Mouse (Mus musculus) erythroid progenitor cell, adult 5-6 weeks (primary cell): Measurements from ENCODE around the gene Sirt1. TPM values are rescaled to one million over a fixed set of nuclear protein-coding genes. Genes with fewer than 3 reads are reported as not detected.
"Not testable (repeated sequence)": the region's sequence is repeated elsewhere in the genome, so short reads cannot be mapped to it uniquely, and the experiment has no call there.

Experiments used
- ATAC-seq: replicated peaks from 2 replicates; pipeline ENCODE4 v1.8.0; 2016; ENCODE audit warnings: moderate number of reproducible peaks, mild to moderate bottlenecking, moderate TSS enrichment, inconsistent platforms; ENCODE audit not compliant: poor library complexity, low FRiP score, severe bottlenecking
- total RNA-seq, 2 experiments: library from RNA; stranded (forward) in 1 of 2; stranded (reverse) in 1 of 2; fragments of 150-400 nt in 1 of 2; fragments of 186-747, 209-891 nt in 1 of 2; gene quantifications; 2 replicates each; pipeline versions ENCODE4 v1.2.3 to v1.2.4; 2015 to 2017; ENCODE audit warnings: low replicate concordance in 2 of 2

Sirt1 gene
- 39.8 and 41.1 TPM in 2 replicates for total RNA-seq (2015; ENCODE audit: low replicate concordance)
- 42.1 and 49.1 TPM in 2 replicates for total RNA-seq (2017; ENCODE audit: low replicate concordance)

DNA sequence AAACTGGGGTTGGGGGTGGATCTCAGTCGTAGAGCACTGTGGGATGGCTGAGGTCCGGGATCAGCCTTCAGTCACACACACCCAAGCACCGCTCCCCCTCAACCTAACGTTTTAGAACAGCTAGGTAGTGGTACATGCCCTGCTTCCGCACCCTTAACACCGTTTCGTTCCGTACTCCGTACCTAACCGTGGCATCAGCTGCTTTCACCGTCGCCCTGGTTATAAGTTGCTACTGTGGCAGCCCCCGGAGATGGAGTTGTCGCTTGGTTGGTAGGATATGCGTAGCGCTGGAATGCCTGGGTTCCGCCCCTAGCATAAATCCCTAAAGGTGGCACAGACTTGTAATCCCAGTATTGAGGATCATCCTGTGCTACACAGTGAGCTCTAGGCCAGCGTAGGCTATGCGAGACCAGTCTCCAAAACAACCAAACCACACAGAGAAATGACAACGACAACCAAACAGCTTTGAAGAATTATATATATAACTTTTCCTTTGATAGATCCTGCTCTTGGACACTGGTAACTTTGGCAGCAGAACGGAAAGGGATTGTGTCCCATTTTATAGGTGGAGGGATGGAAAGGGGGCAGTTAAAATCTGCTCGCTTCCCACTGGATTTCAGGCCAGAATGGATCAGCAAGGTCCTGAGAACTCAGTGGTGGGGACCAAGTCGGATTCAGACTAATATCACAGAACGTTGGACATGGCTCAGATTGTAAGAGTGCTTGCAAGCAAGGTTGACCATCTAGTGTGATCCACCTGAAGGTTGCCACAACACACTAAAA lies at the start of gene Sirt1:
Sirt1 (minus strand) TSS at position 207 of the 783 bp plus-strand sequence.
- ATAC-seq = no peak

DNA sequence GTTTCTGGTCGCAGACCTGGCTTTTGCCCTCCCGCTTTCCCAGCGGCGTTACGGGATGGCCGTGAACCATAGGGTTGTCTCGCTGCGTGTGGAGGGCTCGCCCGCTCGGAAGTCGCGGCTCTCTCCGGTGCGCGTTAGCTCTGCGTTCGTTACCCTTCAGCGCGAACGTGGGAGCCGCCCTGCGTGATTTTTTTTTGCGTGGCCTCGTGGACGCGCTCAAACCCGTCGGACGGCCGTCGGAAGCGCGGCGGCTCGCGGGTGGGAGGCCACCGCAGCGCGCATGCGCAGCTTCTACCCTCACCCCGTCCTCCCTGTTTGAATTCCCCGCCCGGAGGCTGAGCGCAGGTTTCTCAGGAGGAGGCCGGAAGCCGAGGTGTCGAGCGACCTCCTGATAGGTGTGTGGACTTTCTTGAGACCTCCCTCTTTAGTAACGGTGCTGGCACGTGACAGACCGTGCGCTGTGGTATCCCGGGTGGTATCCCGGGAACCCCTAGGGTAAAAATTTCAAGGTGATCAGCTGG lies 48.3 kb upstream of the Sirt1 start, which contains the start of gene Ctnna3:
Ctnna3 (plus strand) TSS at position 314 of the 521 bp plus-strand sequence.
- peak; percentile 92 for ATAC-seq

DNA sequence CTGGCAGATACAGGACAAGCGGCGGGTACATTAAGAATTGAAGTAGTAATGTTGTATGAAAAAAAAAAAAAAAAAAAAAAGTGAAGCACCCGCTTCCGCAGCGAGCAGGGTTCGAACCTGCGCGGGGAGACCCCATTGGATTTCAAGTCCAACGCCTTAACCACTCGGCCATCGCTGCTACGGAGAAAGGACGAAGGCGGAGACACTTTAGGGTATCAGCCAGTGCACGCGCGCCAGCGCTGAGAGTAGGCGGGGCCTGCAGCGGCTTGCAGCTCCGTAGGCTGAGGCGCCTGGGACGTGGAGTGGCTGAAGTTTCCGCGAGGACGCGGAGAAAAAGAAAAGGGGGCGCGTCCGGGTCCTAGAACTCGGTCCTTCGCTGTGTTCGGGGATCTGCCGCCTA lies 47.9 kb upstream of the Sirt1 start:
- peak; percentile 88 for ATAC-seq

DNA sequence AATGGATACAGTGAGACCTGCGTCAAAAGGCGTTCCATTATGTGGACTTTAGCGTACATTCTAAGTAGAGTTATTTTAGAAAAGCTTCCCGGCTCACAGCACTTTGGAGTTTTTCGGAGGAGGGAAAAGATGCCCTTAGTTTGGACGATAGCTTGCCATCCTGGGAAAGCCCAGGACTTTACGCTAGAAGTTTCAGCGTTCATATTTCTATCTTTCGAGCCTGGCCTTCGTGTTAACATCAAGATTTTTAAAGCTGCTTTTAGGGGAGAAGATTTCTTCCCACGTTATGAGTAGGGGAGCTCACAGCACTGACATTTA lies 47.5 kb upstream of the Sirt1 start:
- no peak for ATAC-seq

DNA sequence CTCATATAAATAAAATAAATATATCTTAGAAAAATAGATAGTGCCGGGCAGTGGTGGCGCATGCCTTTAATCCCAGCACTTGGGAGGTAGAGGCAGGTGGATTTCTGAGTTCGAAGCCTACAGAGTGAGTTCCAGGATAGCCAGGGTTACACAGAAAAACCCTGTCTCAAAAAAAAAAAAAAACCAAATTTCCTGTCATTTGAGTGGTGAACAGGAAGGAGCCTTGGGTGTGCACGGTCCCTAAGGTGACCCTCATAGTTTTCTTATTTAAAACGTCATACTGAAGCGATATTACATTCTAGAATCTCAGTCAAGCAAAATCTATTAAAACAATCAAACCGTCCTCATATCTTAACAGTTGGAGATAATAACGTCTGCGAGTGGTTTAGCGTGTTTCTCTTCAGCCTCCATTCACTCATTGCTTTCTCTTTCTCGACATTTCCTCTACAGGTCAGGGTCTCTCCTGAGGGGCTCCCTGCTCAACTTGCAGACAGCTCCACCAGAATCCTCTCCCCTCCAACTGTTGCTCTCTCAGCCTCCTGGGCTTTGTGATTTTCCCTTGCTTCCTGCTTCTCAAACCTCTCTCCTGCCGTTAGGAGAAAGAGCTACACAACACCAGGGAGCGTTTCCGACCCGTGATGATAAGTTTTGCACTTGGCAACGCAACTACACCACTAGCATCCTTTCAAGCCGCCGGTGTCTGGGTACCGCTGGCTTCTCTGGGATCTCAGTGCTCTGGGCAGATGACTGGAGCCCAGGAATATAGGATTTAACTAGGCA lies 46.9 kb upstream of the Sirt1 start:
- no peak for ATAC-seq

DNA sequence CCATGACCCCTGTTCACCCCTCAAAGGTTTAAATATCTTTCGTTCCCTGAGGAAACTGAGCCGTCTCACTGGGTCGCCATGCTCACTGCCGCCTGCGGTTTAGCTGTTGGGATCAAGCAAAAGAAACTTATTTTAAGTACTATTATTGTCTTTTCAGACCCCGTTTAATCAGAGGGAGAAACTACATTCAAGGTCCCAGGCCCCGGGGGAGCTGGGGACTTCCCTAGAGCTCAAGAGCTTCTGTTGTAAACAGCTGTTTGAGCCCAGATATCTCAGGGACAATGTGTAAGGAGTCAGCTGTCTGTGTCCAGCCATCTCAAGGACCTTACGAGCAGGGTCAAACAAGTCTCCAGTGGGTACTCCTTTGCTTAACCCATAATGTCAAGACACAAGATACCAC lies 45.6 kb upstream of the Sirt1 start:
- ATAC-seq = no peak

DNA sequence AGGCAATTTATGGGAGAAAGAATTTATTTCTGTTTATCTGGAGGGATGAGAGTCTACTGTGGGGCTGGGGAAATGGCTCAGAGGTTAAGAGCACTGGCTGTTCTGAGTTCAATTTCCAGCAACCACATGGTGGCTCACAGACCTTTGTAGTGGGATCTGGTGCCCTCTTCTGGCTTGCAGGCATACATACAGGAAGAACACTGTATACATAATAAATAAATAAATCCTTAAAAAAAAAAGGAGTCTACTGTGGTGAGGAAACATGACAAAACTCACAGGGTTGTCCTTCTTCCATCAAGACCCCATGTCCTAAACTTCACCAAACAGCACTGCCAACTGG lies 42.9 kb upstream of the Sirt1 start:
- ATAC-seq = no peak

DNA sequence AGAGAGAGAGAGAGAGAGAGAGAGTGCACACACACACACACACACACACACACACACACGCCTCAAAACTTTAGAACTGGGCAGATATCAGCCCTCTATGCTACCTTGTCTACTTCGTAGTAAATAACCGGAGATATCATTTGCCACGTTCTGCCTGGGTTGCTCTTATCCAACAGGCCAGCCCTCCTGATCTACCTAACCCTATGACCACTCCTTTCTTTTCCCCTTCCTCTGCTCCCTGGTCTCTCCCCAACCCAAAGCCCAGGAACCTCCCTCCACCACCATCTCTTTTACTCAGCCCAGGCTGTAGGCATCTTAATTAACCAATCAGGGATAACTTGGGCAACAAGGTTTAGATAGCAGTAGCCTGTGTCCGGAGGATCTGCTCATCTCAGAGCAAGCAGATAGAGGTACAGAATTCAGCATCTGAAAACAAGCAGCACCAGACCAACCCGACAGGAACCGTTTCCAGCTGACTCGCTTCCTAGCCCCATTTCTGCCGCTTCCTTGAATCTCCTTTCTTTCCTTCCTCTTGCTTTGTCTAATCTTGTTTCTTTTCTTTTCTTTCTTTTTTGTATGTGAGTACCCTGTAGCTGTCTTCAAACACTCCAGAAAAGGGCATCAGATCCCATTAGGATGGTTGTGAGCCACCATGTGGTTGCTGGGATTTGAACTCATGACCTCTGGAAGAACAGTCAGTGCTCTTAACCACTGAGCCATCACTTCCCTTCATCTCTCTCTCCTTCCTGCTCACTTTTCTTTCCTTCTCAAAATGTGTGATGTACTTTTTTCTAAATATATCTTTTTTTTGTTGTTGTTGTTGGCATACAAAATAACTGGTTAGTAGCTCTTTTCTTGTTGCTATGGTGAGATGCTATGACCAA lies 42.3 kb upstream of the Sirt1 start:
- ATAC-seq = peak; percentile 65

DNA sequence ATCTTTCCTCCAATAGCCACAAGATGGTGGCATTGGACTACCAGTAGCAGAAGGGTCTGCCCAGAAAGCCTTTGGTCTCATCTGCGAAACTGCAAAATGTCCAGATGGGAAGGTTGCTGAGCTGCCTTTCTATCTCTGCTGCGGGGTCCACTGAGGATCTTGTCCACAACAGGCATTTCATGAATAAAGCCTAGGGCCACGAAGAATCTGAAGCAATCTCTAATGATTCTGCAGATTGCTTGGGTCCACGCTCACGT lies 41.2 kb upstream of the Sirt1 start:
- ATAC-seq = no peak

DNA sequence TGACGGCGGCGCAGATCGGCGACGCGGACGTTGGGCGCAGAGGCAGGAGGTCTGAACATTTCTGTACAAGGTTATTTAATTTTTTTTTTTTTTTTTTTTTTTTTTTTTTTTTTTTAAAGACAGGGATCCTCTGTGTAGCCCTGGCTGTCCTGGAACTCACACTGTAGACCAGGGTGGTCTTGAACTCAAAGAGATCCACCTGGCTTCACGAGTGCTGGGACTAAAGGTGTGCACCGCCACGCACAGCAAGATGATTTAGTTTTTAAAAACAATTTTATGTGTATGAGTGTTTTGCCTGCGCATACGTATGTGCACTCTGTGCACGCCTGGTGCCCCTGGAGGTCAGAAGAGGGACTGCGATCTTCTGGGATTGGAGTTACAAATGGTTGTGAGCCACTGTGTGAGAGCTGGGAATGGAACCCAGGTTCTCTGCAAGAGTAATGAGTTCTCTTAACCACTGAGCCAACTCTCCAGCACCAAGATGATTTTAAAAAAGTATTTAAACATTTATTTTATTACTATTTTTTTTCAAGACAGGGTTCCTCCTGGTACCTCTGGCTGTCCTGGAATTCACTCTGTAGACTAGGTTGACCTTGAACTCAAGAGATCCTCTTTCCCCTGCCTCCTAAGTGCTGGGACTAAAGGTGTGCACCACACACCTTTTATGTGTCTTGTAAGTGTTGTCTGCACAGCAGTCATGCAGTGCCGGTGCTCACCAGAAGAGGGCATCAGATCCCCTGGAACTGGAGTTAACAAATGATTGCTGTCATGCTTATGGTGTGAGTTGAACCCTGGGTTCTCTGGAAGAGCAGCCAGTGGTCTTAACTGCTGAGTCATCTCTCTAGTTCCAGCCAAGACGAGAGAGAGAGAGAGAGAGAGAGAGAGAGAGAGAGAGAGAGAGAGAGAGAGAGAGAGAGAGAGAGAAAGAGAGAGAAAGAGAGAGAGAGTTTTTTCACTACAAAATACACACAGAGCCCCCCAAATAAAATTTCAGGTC lies 40.5 kb upstream of the Sirt1 start, which contains the start of gene Gm7075:
Gm7075 (minus strand) TSS at position 51 of the 997 bp plus-strand sequence.
- ATAC-seq = peak; percentile 64

DNA sequence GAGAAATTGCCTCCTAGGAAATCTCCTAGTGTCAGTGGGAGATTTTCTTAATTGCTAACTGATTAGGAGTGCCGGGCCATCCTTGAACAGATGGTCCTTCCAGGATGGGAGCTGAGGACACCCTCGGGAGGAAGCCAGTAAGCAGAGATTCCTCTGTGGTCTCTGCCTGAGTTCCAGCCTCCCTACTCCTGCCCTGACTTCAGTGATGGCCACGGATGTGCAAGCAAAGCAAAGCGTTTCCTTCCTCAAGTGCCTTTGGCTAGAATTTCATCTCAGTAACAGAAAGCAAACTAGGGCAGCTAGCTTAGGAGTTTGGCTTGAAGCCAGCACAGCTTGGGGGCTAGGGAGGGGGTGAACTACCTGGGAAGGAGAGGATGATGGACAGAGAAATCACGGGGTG lies 35.6 kb upstream of the Sirt1 start:
- no peak for ATAC-seq

DNA sequence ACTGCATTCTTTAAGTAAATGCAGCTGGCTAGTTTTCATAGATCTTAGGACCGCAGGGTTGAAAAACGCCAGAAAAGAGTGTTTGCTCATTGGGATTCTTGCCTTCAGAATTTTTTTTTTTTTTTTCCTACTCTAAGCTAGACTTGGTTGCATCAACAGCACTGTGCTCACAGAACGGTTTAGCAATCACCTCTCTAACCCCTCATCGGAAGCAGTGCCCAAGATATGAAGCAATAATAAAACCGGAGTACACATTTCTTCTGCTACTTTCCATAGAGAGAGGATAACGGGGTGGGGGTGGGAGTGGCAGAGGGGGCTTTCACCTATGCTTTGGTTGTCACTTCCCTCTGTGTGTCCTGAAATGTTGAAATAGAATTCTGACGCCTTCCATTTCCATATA lies 34.3 kb upstream of the Sirt1 start:
- no peak for ATAC-seq

DNA sequence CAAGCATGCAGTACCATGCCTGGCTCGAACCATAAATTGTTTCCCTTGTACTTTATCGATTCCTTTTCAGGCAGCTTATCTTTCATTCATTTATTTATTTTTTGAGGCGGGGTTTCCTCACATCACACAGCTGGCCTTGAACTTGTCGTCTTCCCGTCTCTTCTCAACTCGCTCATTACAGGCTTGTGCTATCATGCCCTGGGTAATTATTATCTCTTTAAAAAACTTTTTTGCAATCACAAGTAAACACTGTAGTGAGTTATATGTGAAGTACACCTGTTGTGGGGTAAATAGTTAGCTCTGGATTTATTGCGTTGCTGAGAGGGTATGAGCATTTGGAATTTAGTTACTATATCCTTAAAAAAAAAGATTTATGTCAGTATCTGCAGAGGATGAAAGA lies 33.8 kb upstream of the Sirt1 start:
- no peak for ATAC-seq

DNA sequence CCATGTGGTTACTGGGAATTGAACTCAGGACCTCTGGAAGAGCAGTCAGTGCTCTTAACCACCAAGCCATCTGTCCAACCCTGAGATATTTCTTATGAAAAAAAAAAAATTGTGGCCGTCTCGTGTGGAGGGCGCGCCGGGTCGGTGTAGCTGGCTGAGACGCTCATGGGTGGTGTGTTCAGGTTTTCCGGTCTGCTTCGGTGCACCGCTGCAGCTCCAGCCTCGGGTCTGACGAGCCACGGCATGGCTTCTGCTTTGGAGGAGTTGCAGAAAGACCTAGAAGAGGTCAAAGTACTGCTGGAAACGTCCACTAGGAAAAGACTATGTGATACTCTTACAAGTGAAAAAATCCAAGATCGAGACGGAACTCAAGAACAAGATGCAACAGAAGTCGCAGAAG lies 31.3 kb upstream of the Sirt1 start:
- ATAC-seq = no peak

DNA sequence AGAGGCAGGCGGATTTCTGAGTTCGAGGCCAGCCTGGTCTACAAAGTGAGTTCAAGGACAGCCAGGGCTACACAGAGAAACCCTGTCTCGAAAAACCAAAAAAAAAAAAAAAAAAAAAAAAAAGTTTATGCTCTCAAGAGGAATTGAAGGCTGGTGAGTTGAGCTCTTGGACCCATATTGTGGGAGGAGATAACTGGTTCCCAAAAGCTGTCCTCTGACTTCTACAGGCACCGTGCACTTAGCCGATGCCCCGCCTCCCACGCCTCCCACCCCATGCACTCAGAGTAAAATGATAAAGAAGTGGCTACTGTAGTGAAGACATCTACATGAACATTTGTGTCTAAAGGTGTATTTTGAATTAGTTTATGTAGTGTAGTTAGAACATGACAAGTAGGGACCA lies 30.2 kb upstream of the Sirt1 start:
- ATAC-seq = not testable (repeated sequence)

DNA sequence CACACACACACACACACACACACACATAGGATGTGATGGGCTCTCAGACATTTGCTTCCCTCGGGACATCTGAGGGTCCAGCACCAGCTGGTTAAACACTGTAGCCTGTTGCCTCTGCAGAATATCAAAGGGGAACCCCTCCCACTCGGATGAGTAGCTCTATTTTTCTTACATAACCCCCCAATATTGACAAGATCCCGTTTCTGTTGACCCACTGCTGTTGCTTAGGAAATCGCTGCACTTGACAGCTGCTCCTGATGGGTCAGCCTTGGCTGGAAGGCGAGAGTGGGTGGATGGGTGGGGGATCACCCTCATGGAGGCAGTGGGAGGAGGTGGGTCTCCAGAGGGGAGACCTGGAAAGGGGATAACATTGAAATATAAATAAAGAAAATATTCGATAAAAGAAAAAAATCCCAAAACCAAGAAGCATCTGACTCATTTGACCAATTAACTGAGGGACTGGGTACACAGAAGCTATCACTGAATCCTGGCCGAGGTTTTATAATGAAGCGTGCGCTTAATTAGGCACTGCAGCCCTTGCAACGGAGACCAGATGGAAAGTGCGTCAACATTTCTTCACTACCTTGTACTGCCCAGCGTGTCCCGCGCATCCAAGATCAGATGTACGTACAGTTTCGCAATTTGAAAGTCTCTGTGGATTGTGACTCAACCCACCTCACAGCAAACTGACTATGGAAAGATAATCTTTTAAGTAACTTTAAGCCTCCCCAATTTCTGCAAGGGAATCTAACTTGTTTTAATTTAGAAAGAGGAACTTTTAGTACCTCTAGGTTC lies 28.9 kb upstream of the Sirt1 start:
- ATAC-seq = no peak

DNA sequence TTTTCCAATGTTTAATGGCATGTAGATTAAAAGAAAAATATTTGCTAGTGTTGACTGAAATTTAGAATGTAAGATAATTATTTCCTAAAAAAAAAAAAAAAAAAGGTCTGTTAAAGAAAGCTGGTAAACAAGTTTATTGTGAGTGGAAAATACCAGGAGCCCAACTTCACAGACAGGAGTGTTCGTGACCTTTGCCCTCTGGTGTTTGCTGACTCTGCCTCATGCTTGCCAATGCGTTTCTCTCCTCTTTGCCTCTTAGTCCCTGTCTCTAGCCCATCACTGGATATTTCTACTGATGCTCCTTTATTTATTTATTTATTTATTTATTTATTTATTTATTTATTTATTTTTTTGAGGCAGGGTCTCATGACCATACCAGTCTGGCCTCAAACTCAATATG lies 22.1 kb upstream of the Sirt1 start:
- no peak for ATAC-seq

DNA sequence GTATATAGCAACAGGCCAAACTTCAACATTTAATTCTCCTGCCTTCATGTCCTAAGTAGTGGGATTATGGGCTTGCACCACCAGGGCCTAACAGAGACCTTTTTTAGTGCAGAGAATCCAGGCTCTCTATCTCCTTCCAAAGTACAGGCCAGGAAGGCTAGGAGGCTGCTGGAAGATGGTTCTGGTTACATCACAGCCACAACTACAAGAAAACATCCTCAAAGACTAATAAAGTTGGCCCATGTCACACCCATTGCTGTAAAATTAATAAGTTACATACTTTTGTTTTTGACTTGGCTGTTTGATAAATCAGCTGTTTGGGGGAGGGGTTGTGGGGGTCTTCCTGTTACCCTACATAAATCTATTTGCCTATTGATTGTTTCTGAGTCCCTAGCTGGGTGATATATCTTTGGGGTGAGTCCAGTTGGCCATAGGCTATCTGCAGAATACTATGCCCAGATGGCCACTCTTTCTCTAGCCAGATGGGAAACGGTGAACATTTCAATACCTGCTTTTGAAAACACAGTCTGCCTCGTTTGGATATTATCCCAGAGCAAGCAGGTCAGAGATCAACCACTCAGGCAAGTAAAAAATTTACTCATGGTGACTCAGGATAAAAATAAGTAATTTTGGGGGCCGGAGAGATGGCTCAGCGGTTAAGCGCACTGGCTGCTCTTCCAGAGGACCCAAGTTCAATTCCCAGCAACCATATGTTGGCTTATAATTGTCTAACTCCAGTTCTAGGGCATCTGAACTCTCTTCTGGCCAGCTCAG lies 21.4 kb upstream of the Sirt1 start:
- ATAC-seq = no peak
